In the genomic region with DNA sequence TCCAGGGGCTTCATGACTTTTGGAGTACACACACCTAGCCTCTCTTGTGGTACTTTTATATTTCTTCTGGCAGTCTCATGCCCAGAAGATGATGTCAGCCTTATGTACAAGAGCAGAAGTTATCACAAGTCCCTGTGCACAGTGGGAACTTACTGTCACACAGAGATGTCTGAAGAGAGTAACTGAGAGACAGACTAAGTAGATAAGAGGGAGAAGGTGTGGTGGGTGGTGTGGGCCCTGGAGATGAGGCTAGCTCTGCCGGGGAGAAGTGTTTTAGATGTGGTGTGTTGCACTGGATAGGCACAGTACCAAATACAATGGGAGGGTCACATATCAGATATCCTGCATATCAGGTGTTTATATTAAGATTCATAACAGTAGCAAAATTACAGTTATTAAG, we compare ENCODE assay signal across 23 mouse cellular contexts. TPM values are rescaled to one million over a fixed set of nuclear protein-coding genes. Genes with fewer than 3 reads are reported as not detected.
DNase-seq lines count a peak whose midpoint lies in the region; ATAC-seq and TF ChIP-seq lines count a peak whose summit lies in the region.
"Had no signal": no experiment of that assay in that cellular context is flagged by ENCODE, and none has a peak within 500 bp of the region (broad histone marks: within the 10 kb centered on the region; RNA-seq: fewer than 3 reads in every experiment).

No protein-coding gene starts in this region.

- TF ChIP-seq EP300 in liver, postnatal 0 days (IDR thresholded peaks at IDR 0.05; ENCODE audit: low read depth) = peak; percentile 87

- peaks cover 9% of the 10 kb centered on the region; the same call in 1 of the 2 replicates for H3K4me1 ChIP-seq in kidney, adult 2 months (ENCODE audit: control insufficient read depth, insufficient read depth, low read length)
- H3K4me1 ChIP-seq in bone marrow, adult 2 months (ENCODE audit: control insufficient read depth, insufficient read depth, low read length) = no peaks in the 10 kb centered on the region; the same call in 1 of the 2 replicates
- H3K4me1 ChIP-seq in liver, postnatal 0 days (ENCODE audit: insufficient read depth) = peaks cover 16% of the 10 kb centered on the region
- peaks cover 2% of the 10 kb centered on the region; the same call in 1 of the 2 replicates for H3K4me1 ChIP-seq in intestine, embryonic 16.5 days (ENCODE audit: control insufficient read depth, insufficient read depth, low read length)

- H3K4me2 ChIP-seq in liver, postnatal 0 days (ENCODE audit: low read depth, low read length) = peak overlapping the region; percentile 79
- H3K4me2 ChIP-seq in intestine, embryonic 16.5 days (ENCODE audit: low read depth, low read length) = no peak overlapping the region
- H3K4me2 ChIP-seq: forebrain, embryonic 15.5 days; heart, embryonic 11.5 days; limb, embryonic 12.5 days; midbrain, embryonic 12.5 days; neural tube, embryonic 15.5 days had no signal

- peak overlapping the region; percentile 16; the same call in 1 of the 2 replicates for H3K9ac ChIP-seq in liver, postnatal 0 days (replicated peaks)
- H3K9ac ChIP-seq in intestine, embryonic 16.5 days (ENCODE audit: low read depth, low read length) = no peak overlapping the region
- H3K9ac ChIP-seq: forebrain, embryonic 15.5 days; limb, embryonic 12.5 days; midbrain, embryonic 12.5 days; neural tube, embryonic 15.5 days had no signal

- DNase-seq in kidney, adult 2 months = no peak
- no peak for DNase-seq in kidney, adult 9 months
- peak; percentile 76 for DNase-seq in liver
- DNase-seq in liver, postnatal 0 days = peak; percentile 32
- DNase-seq in gastrocnemius, postnatal 25 days = no peak
- DNase-seq in lung, postnatal 10 days = no peak
- DNase-seq: adrenal gland, postnatal 36 days; B cell, adult 2 months; cerebellum, postnatal 14 days; heart, postnatal 36 days; kidney, adult 11 months; kidney, postnatal 14 days; right cerebral cortex, postnatal 25 days; thymus, adult 2 months had no signal

- WGBS in kidney, adult 2 months = 69% methylated on average over 1 of the region's 1 CpGs
- 46% methylated on average over 1 of the region's 1 CpGs for WGBS in bone marrow, adult 2 months
- WGBS in liver, postnatal 0 days (ENCODE audit: insufficient replicate concordance) = 56% methylated on average over 1 of the region's 1 CpGs
- 93% methylated on average over 1 of the region's 1 CpGs for WGBS in intestine, embryonic 16.5 days

- 0 out of 2 replicates have a peak overlapping the region, but pooled peaks have one; percentile 22 for H3K27ac ChIP-seq in kidney, adult 2 months (ENCODE audit: insufficient read depth, low read depth, low read length)
- 0 out of 2 replicates have a peak overlapping the region, but pooled peaks have one; percentile 19 for H3K27ac ChIP-seq in bone marrow, adult 2 months (ENCODE audit: control insufficient read depth, insufficient read depth, low read depth, low read length, poor library complexity)
- peak overlapping the region; percentile 53; the same call in 1 of the 2 replicates for H3K27ac ChIP-seq in liver, postnatal 0 days (ENCODE audit: low read depth)
- H3K27ac ChIP-seq in intestine, embryonic 16.5 days (ENCODE audit: low read length) = no peak overlapping the region
- H3K27ac ChIP-seq: forebrain, embryonic 15.5 days; limb, embryonic 12.5 days; midbrain, embryonic 12.5 days; neural tube, embryonic 15.5 days had no signal

- no peak for TF ChIP-seq POLR2A in kidney, adult 2 months (IDR thresholded peaks at IDR 0.05; ENCODE audit: low read depth, low read length)
- no peak for TF ChIP-seq POLR2A in bone marrow, adult 2 months (IDR thresholded peaks at IDR 0.05; ENCODE audit: borderline replicate concordance, control insufficient read depth, low read depth, low read length)

- no peaks in the 10 kb centered on the region; the same call in 1 of the 2 replicates for H3K36me3 ChIP-seq in kidney, adult 2 months (ENCODE audit: control insufficient read depth, insufficient read depth, low read length)
- H3K36me3 ChIP-seq in liver, postnatal 0 days (replicated peaks; ENCODE audit: insufficient read depth, low read length) = peaks cover 19% of the 10 kb centered on the region; the same call in 1 of the 2 replicates
- H3K36me3 ChIP-seq in intestine, embryonic 16.5 days (ENCODE audit: control insufficient read depth, insufficient read depth, low read length) = no peaks in the 10 kb centered on the region
- H3K36me3 ChIP-seq: forebrain, embryonic 15.5 days; limb, embryonic 12.5 days; midbrain, embryonic 12.5 days; neural tube, embryonic 15.5 days had no signal

- H3K27me3 ChIP-seq in kidney, adult 2 months (replicated peaks; ENCODE audit: control insufficient read depth, insufficient read depth, low read length) = no peaks in the 10 kb centered on the region
- no peaks in the 10 kb centered on the region for H3K27me3 ChIP-seq in liver, postnatal 0 days (ENCODE audit: insufficient read depth, low read length)
- no peaks in the 10 kb centered on the region for H3K27me3 ChIP-seq in intestine, embryonic 16.5 days (replicated peaks; ENCODE audit: control insufficient read depth, insufficient read depth, low read length)
- H3K27me3 ChIP-seq: forebrain, embryonic 15.5 days; limb, embryonic 12.5 days; neural tube, embryonic 15.5 days had no signal

- H3K9me3 ChIP-seq in liver, postnatal 0 days (ENCODE audit: low read length) = no peaks in the 10 kb centered on the region
- H3K9me3 ChIP-seq in intestine, embryonic 16.5 days (ENCODE audit: control insufficient read depth, low read length) = no peaks in the 10 kb centered on the region
- H3K9me3 ChIP-seq: forebrain, embryonic 15.5 days; limb, embryonic 12.5 days; midbrain, embryonic 12.5 days; neural tube, embryonic 15.5 days had no signal

- no peak for TF ChIP-seq CTCF in kidney, adult 2 months (conservative IDR thresholded peaks at IDR 0.05; ENCODE audit: insufficient read depth, insufficient read length, low read depth, low read length)
- no peak for TF ChIP-seq CTCF in bone marrow, adult 2 months (IDR thresholded peaks at IDR 0.05; ENCODE audit: control insufficient read depth, insufficient read depth, low read length)
- TF ChIP-seq CTCF in liver, postnatal 0 days (IDR thresholded peaks at IDR 0.05; ENCODE audit: low read depth) = no peak

- no peak overlapping the region for H3K4me3 ChIP-seq in kidney, adult 2 months (ENCODE audit: insufficient read depth, low read depth, low read length)
- H3K4me3 ChIP-seq in bone marrow, adult 2 months (replicated peaks; ENCODE audit: control insufficient read depth, low read depth, low read length) = no peak overlapping the region
- peak overlapping the region; percentile 87; the same call in 1 of the 2 replicates for H3K4me3 ChIP-seq in liver, postnatal 0 days (ENCODE audit: low read depth, low read length)
- H3K4me3 ChIP-seq in intestine, embryonic 16.5 days (ENCODE audit: low read length) = no peak overlapping the region
- H3K4me3 ChIP-seq: forebrain, embryonic 15.5 days; limb, embryonic 12.5 days; midbrain, embryonic 12.5 days; neural tube, embryonic 15.5 days had no signal

- peak; percentile 33 for ATAC-seq in liver, postnatal 0 days
- ATAC-seq in intestine, embryonic 16.5 days = no peak
- ATAC-seq: forebrain, embryonic 15.5 days; hindbrain, embryonic 16.5 days; lung, postnatal 0 days had no signal

RNA-seq across cellular contexts. Expression of gene Gclc, which starts 3.0 kb away (rescaled TPM):
- 88.7 and 99.9 TPM in 2 replicates for polyA plus RNA-seq in kidney, adult 2 months (2012; rRNA removed)
- polyA plus RNA-seq in bone marrow, adult 2 months (2011; ENCODE audit: insufficient read depth, insufficient read length, low replicate concordance, missing spikeins) = 39.7 and 42.6 TPM in 2 replicates
- 22.9 and 24.0 TPM in 2 replicates for polyA plus RNA-seq in liver, postnatal 0 days (2015; fragmentation: Nextera tagmentation; extraction: Ambion mirVana)
- total RNA-seq in gastrocnemius, postnatal 25 days (2021) = 1 to 10 TPM; 7.1 to 7.9 TPM
- polyA plus RNA-seq in intestine, embryonic 16.5 days (2015; fragmentation: Nextera tagmentation; extraction: Ambion mirVana) = 4.7 and 10.1 TPM in 2 replicates

Comparison
In these comparisons a context has a peak if more than half of its experiments do, and no peak if none do; other contexts are left out.
1. DNase-seq: peak in liver (single experiment) and liver, postnatal 0 days (single experiment); none in kidney, adult 2 months (single experiment), kidney, adult 9 months (single experiment), gastrocnemius, postnatal 25 days (single experiment) and lung, postnatal 10 days (single experiment).